8 mouse cellular contexts compared by ENCODE assay signal in genomic region chr3:116114249-116115188, GRCm38 (mm10). TPM values are rescaled to one million over a fixed set of nuclear protein-coding genes. Genes with fewer than 3 reads are reported as not detected.
DNase-seq lines count a peak whose midpoint lies in the region; ATAC-seq and TF ChIP-seq lines count a peak whose summit lies in the region.

No protein-coding gene starts in this region.

- TF ChIP-seq POLR2A in lung, adult 2 months (IDR thresholded peaks at IDR 0.05; ENCODE audit: borderline replicate concordance, extremely low read depth, low read depth, low read length): no peak

- H3K9ac ChIP-seq in embryonic facial prominence, embryonic 14.5 days (ENCODE audit: low read depth, low read length): no peak overlapping the region
- H3K9ac ChIP-seq in heart, embryonic 13.5 days: no peak overlapping the region
- no peak overlapping the region for H3K9ac ChIP-seq in midbrain, postnatal 0 days (replicated peaks; ENCODE audit: low read length, poor library complexity, severe bottlenecking)

- H3K4me1 ChIP-seq in lung, adult 2 months (ENCODE audit: control insufficient read depth, insufficient read depth, low read length): no peaks in the 10 kb centered on the region
- H3K4me1 ChIP-seq in embryonic facial prominence, embryonic 14.5 days (ENCODE audit: control insufficient read depth, insufficient read depth, low read length): peaks cover 13% of the 10 kb centered on the region; the same call in 1 of the 2 replicates
- H3K4me1 ChIP-seq in heart, embryonic 13.5 days: peaks cover 18% of the 10 kb centered on the region
- H3K4me1 ChIP-seq in midbrain, postnatal 0 days (ENCODE audit: insufficient read depth, low read length): 0 out of 2 replicates have a peak, but pooled peaks cover 2% of the 10 kb centered on the region

- no peak overlapping the region for H3K4me3 ChIP-seq in lung, adult 2 months (replicated peaks; ENCODE audit: extremely low read depth, low read depth, low read length)
- no peak overlapping the region for H3K4me3 ChIP-seq in embryonic facial prominence, embryonic 14.5 days (ENCODE audit: low read depth, low read length)
- peak overlapping the region; percentile 11; the same call in 1 of the 2 replicates for H3K4me3 ChIP-seq in heart, embryonic 13.5 days
- H3K4me3 ChIP-seq in midbrain, postnatal 0 days (ENCODE audit: low read depth, low read length): no peak overlapping the region

- H3K27me3 ChIP-seq in embryonic facial prominence, embryonic 14.5 days (replicated peaks; ENCODE audit: control insufficient read depth, insufficient read depth, low read length): no peaks in the 10 kb centered on the region
- H3K27me3 ChIP-seq in heart, embryonic 13.5 days (replicated peaks): no peaks in the 10 kb centered on the region
- H3K27me3 ChIP-seq in midbrain, postnatal 0 days (ENCODE audit: insufficient read depth, low read length): no peaks in the 10 kb centered on the region

- ATAC-seq in embryonic facial prominence, embryonic 14.5 days (ENCODE audit: low read depth): no peak
- no peak for ATAC-seq in heart, embryonic 13.5 days (ENCODE audit: extremely low read depth, insufficient number of reproducible peaks, low FRiP score, low TSS enrichment)
- no peak for ATAC-seq in midbrain, postnatal 0 days (ENCODE audit: low FRiP score)

- 54% methylated on average over 12 of the region's 12 CpGs for WGBS in lung, adult 2 months
- WGBS in embryonic facial prominence, embryonic 14.5 days: 42% methylated on average over 12 of the region's 12 CpGs
- WGBS in heart, embryonic 13.5 days: 47% methylated on average over 12 of the region's 12 CpGs
- 47% methylated on average over 12 of the region's 12 CpGs for WGBS in midbrain, postnatal 0 days

- H3K9me3 ChIP-seq in embryonic facial prominence, embryonic 14.5 days (ENCODE audit: control insufficient read depth, low read length): no peaks in the 10 kb centered on the region
- no peaks in the 10 kb centered on the region for H3K9me3 ChIP-seq in heart, embryonic 13.5 days
- H3K9me3 ChIP-seq in midbrain, postnatal 0 days (ENCODE audit: low read length): no peaks in the 10 kb centered on the region

- H3K4me2 ChIP-seq in embryonic facial prominence, embryonic 14.5 days (ENCODE audit: low read depth, low read length): peak overlapping the region; percentile 18; the same call in 1 of the 2 replicates
- H3K4me2 ChIP-seq in heart, embryonic 13.5 days: peak overlapping the region; percentile 49
- H3K4me2 ChIP-seq in midbrain, postnatal 0 days (ENCODE audit: low read depth, low read length, poor library complexity, severe bottlenecking): peak overlapping the region; percentile 33; the same call in 1 of the 2 replicates

- peaks cover 20% of the 10 kb centered on the region; the same call in 1 of the 2 replicates for H3K36me3 ChIP-seq in embryonic facial prominence, embryonic 14.5 days (ENCODE audit: control insufficient read depth, insufficient read depth, low read length)
- peaks cover 55% of the 10 kb centered on the region for H3K36me3 ChIP-seq in heart, embryonic 13.5 days
- H3K36me3 ChIP-seq in midbrain, postnatal 0 days (ENCODE audit: insufficient read depth, low read length): no peaks in the 10 kb centered on the region

- DNase-seq in lung, adult 18-20 months: peak; percentile 26 to 46
- no peak for DNase-seq in lung, adult 2 months
- peak; percentile 87 for DNase-seq in embryonic facial prominence, embryonic 14.5 days (ENCODE audit: low spot score)
- DNase-seq in kidney, postnatal 36 days: peak; percentile 38 to 39
- DNase-seq in midbrain, postnatal 0 days (ENCODE audit: low spot score): peak; percentile 73
- DNase-seq in yolk sac, embryonic 10.5 days (ENCODE audit: low spot score): no peak
- DNase-seq in adrenal gland, postnatal 25 days: no peak

- peak overlapping the region; percentile 57; the same call in 1 of the 2 replicates for H3K27ac ChIP-seq in embryonic facial prominence, embryonic 14.5 days (replicated peaks; ENCODE audit: low read depth, low read length)
- peak overlapping the region; percentile 72 for H3K27ac ChIP-seq in heart, embryonic 13.5 days (replicated peaks)
- no peak overlapping the region; the same call in none of the 2 replicates for H3K27ac ChIP-seq in midbrain, postnatal 0 days (ENCODE audit: low read depth, low read length)

- no peak for TF ChIP-seq CTCF in lung, adult 2 months (IDR thresholded peaks at IDR 0.05; ENCODE audit: insufficient read depth, low read length)
- TF ChIP-seq CTCF in midbrain, postnatal 0 days (IDR thresholded peaks at IDR 0.05): no peak

RNA-seq across cellular contexts. Expression of gene Vcam1, which starts 15.0 kb away (rescaled TPM):
- 9.6 and 10.2 TPM in 2 replicates for polyA plus RNA-seq in lung, adult 2 months (2012; rRNA removed)
- 64.7 and 75.6 TPM in 2 replicates for polyA plus RNA-seq in embryonic facial prominence, embryonic 14.5 days (2014; fragmentation: Nextera tagmentation; extraction: Ambion mirVana)
- 56.4 and 67.5 TPM in 2 replicates for polyA plus RNA-seq in heart, embryonic 13.5 days (2015; fragmentation: Nextera tagmentation; extraction: Ambion mirVana)
- 36.2 and 46.4 TPM in 2 replicates for total RNA-seq in midbrain, postnatal 0 days (2014; rRNA removed)
- polyA plus RNA-seq in midbrain, postnatal 0 days (2015; fragmentation: Nextera tagmentation; extraction: Ambion mirVana): 34.4 and 37.5 TPM in 2 replicates
- 10.8 and 13.1 TPM in 2 replicates for total RNA-seq in adrenal gland, postnatal 25 days (2021)

Comparison
In these comparisons a context has a peak if more than half of its experiments do, and no peak if none do; other contexts are left out.
1. DNase-seq: peak in lung, adult 18-20 months (2 of 2), embryonic facial prominence, embryonic 14.5 days (single experiment), kidney, postnatal 36 days (2 of 2) and midbrain, postnatal 0 days (single experiment); none in lung, adult 2 months (single experiment), yolk sac, embryonic 10.5 days (single experiment) and adrenal gland, postnatal 25 days (single experiment).
2. Peak in every context shown above with its lines, with median percentiles within 50 percentile points of each other: H3K4me2 ChIP-seq.